Mouse (Mus musculus): ENCODE measurements around the gene Ripply2. TPM values are rescaled to one million over a fixed set of nuclear protein-coding genes. Genes with fewer than 3 reads are reported as not detected.
"Not testable (repeated sequence)": the region's sequence is repeated elsewhere in the genome, so short reads cannot be mapped to it uniquely, and the experiment has no call there.

Ripply2 gene
- polyA plus RNA-seq (2014; fragmentation: Nextera tagmentation; extraction: Ambion mirVana) = not detected in 2 replicates

GRCm38 (mm10) chr9:87015288-87015937, at the start of gene Ripply2:
TSS of gene Ripply2 (plus strand) at chr9:87015537.
- H3K9ac ChIP-seq (ENCODE audit: low read length) = peak within 1 kb of the TSS; percentile 43; the same call in 1 of the 2 replicates
- H3K27me3 ChIP-seq (ENCODE audit: control insufficient read depth, insufficient read depth, low read length) = peaks cover 27% of the 10 kb centered on the region
- DNase-seq (ENCODE audit: low spot score) (peak; percentile 57), ATAC-seq (ENCODE audit: insufficient number of reproducible peaks, low FRiP score, low TSS enrichment, low read depth) (peak; percentile 62)
- H3K36me3 ChIP-seq (ENCODE audit: control insufficient read depth, insufficient read depth, low read length) = no peaks in the 10 kb centered on the region
- under 1% methylated on average over 71 of the region's 71 CpGs for WGBS
- H3K4me1 ChIP-seq (ENCODE audit: control insufficient read depth, insufficient read depth, low read length) = 0 out of 2 replicates have a peak, but pooled peaks cover 4% of the 10 kb centered on the region
- H3K27ac ChIP-seq (replicated peaks; ENCODE audit: low read depth, low read length) = no peak within 1 kb of the TSS
- H3K9me3 ChIP-seq (ENCODE audit: control insufficient read depth, low read length) = no peaks in the 10 kb centered on the region
- H3K4me2 ChIP-seq (ENCODE audit: low read depth, severe bottlenecking) = peak within 1 kb of the TSS; percentile 82
- H3K4me3 ChIP-seq (ENCODE audit: low read depth, low read length) = peak within 1 kb of the TSS; percentile 51

- not testable (repeated sequence) for H3K27me3 ChIP-seq (ENCODE audit: control insufficient read depth, insufficient read depth, low read length); H3K4me3 ChIP-seq (ENCODE audit: low read depth, low read length)
Observed at GRCm38 (mm10) chr9:86972471-86972870, 42.9 kb upstream of the Ripply2 start.

GRCm38 (mm10) chr9:86973562-86973961, 41.8 kb upstream of the Ripply2 start:
- Histone ChIP-seq H3K36me3 (ENCODE audit: control insufficient read depth, insufficient read depth, low read length) (no peaks in the 10 kb centered on the region), H3K9me3 (ENCODE audit: control insufficient read depth, low read length) (no peaks in the 10 kb centered on the region), H3K9ac (ENCODE audit: low read length) (no peak overlapping the region), H3K4me1 (ENCODE audit: control insufficient read depth, insufficient read depth, low read length) (no peaks in the 10 kb centered on the region), H3K27ac (replicated peaks; ENCODE audit: low read depth, low read length) (no peak overlapping the region), H3K4me3 (ENCODE audit: low read depth, low read length) (no peak overlapping the region), H3K4me2 (ENCODE audit: low read depth, severe bottlenecking) (no peak overlapping the region), H3K27me3 (ENCODE audit: control insufficient read depth, insufficient read depth, low read length) (no peaks in the 10 kb centered on the region)
- DNase-seq (ENCODE audit: low spot score) (no peak), ATAC-seq (ENCODE audit: insufficient number of reproducible peaks, low FRiP score, low TSS enrichment, low read depth) (no peak)
- 71% methylated on average over 4 of the region's 4 CpGs for WGBS

More at GRCm38 (mm10) chr9:86972471-86972870, 42.9 kb upstream of the Ripply2 start:
- not testable (repeated sequence) for H3K4me2 ChIP-seq (ENCODE audit: low read depth, severe bottlenecking); H3K9me3 ChIP-seq (ENCODE audit: control insufficient read depth, low read length); H3K36me3 ChIP-seq (ENCODE audit: control insufficient read depth, insufficient read depth, low read length); H3K9ac ChIP-seq (ENCODE audit: low read length); H3K27ac ChIP-seq (replicated peaks; ENCODE audit: low read depth, low read length); ATAC-seq (ENCODE audit: insufficient number of reproducible peaks, low FRiP score, low TSS enrichment, low read depth); DNase-seq (ENCODE audit: low spot score); H3K4me1 ChIP-seq (ENCODE audit: control insufficient read depth, insufficient read depth, low read length)

GRCm38 (mm10) chr9:86976896-86977295, 38.4 kb upstream of the Ripply2 start:
- H3K27ac ChIP-seq (replicated peaks; ENCODE audit: low read depth, low read length) = no peak overlapping the region
- WGBS = 86% methylated on average over 4 of the region's 4 CpGs
- H3K27me3 ChIP-seq (ENCODE audit: control insufficient read depth, insufficient read depth, low read length) = no peaks in the 10 kb centered on the region
- H3K36me3 ChIP-seq (ENCODE audit: control insufficient read depth, insufficient read depth, low read length) = no peaks in the 10 kb centered on the region
- H3K9ac ChIP-seq (ENCODE audit: low read length) = no peak overlapping the region
- DNase-seq (ENCODE audit: low spot score) (no peak), ATAC-seq (ENCODE audit: insufficient number of reproducible peaks, low FRiP score, low TSS enrichment, low read depth) (no peak)
- no peak overlapping the region for H3K4me3 ChIP-seq (ENCODE audit: low read depth, low read length)
- no peak overlapping the region for H3K4me2 ChIP-seq (ENCODE audit: low read depth, severe bottlenecking)
- H3K9me3 ChIP-seq (ENCODE audit: control insufficient read depth, low read length) = no peaks in the 10 kb centered on the region
- H3K4me1 ChIP-seq (ENCODE audit: control insufficient read depth, insufficient read depth, low read length) = no peaks in the 10 kb centered on the region

GRCm38 (mm10) chr9:86978257-86978907, 37.0 kb upstream of the Ripply2 start:
- H3K4me1 ChIP-seq (ENCODE audit: control insufficient read depth, insufficient read depth, low read length) = no peaks in the 10 kb centered on the region
- H3K9me3 ChIP-seq (ENCODE audit: control insufficient read depth, low read length) = no peaks in the 10 kb centered on the region
- WGBS = 69% methylated on average over 7 of the region's 7 CpGs

GRCm38 (mm10) chr9:86980048-86980447, 35.3 kb upstream of the Ripply2 start:
- H3K36me3 ChIP-seq (ENCODE audit: control insufficient read depth, insufficient read depth, low read length) = no peaks in the 10 kb centered on the region
- no peak for ATAC-seq (ENCODE audit: insufficient number of reproducible peaks, low FRiP score, low TSS enrichment, low read depth)
- H3K27ac ChIP-seq (replicated peaks; ENCODE audit: low read depth, low read length) = no peak overlapping the region
- no peak for DNase-seq (ENCODE audit: low spot score)
- no peak overlapping the region for H3K4me2 ChIP-seq (ENCODE audit: low read depth, severe bottlenecking)
- no peak overlapping the region for H3K9ac ChIP-seq (ENCODE audit: low read length)
- H3K4me1 ChIP-seq (ENCODE audit: control insufficient read depth, insufficient read depth, low read length) = no peaks in the 10 kb centered on the region
- H3K27me3 ChIP-seq (ENCODE audit: control insufficient read depth, insufficient read depth, low read length) = no peaks in the 10 kb centered on the region
- H3K4me3 ChIP-seq (ENCODE audit: low read depth, low read length) = no peak overlapping the region
- no peaks in the 10 kb centered on the region for H3K9me3 ChIP-seq (ENCODE audit: control insufficient read depth, low read length)

More at GRCm38 (mm10) chr9:86978257-86978907, 37.0 kb upstream of the Ripply2 start:
- H3K4me3 ChIP-seq (ENCODE audit: low read depth, low read length) = no peak overlapping the region
- no peaks in the 10 kb centered on the region for H3K27me3 ChIP-seq (ENCODE audit: control insufficient read depth, insufficient read depth, low read length)
- DNase-seq (ENCODE audit: low spot score) = no peak
- no peak overlapping the region for H3K9ac ChIP-seq (ENCODE audit: low read length)
- no peak overlapping the region for H3K4me2 ChIP-seq (ENCODE audit: low read depth, severe bottlenecking)
- ATAC-seq (ENCODE audit: insufficient number of reproducible peaks, low FRiP score, low TSS enrichment, low read depth) = no peak
- H3K36me3 ChIP-seq (ENCODE audit: control insufficient read depth, insufficient read depth, low read length) = no peaks in the 10 kb centered on the region
- no peak overlapping the region for H3K27ac ChIP-seq (replicated peaks; ENCODE audit: low read depth, low read length)

GRCm38 (mm10) chr9:86980942-86981341, 34.4 kb upstream of the Ripply2 start:
- H3K9ac ChIP-seq (ENCODE audit: low read length) = no peak overlapping the region
- H3K9me3 ChIP-seq (ENCODE audit: control insufficient read depth, low read length) = no peaks in the 10 kb centered on the region
- no peaks in the 10 kb centered on the region for H3K4me1 ChIP-seq (ENCODE audit: control insufficient read depth, insufficient read depth, low read length)
- no peak for DNase-seq (ENCODE audit: low spot score)
- H3K4me3 ChIP-seq (ENCODE audit: low read depth, low read length) = no peak overlapping the region
- H3K36me3 ChIP-seq (ENCODE audit: control insufficient read depth, insufficient read depth, low read length) = no peaks in the 10 kb centered on the region
- H3K4me2 ChIP-seq (ENCODE audit: low read depth, severe bottlenecking) = no peak overlapping the region
- ATAC-seq (ENCODE audit: insufficient number of reproducible peaks, low FRiP score, low TSS enrichment, low read depth) = no peak
- 45% methylated on average over 2 of the region's 2 CpGs for WGBS
- H3K27me3 ChIP-seq (ENCODE audit: control insufficient read depth, insufficient read depth, low read length) = no peaks in the 10 kb centered on the region
- no peak overlapping the region for H3K27ac ChIP-seq (replicated peaks; ENCODE audit: low read depth, low read length)

GRCm38 (mm10) chr9:86981551-86981950, 33.8 kb upstream of the Ripply2 start:
- H3K4me1 ChIP-seq (ENCODE audit: control insufficient read depth, insufficient read depth, low read length) = peaks cover under 1% of the 10 kb centered on the region; the same call in 1 of the 2 replicates
- no peak overlapping the region for H3K27ac ChIP-seq (replicated peaks; ENCODE audit: low read depth, low read length)
- H3K9me3 ChIP-seq (ENCODE audit: control insufficient read depth, low read length) = no peaks in the 10 kb centered on the region
- WGBS = 11% methylated on average over 10 of the region's 10 CpGs
- no peak overlapping the region for H3K4me3 ChIP-seq (ENCODE audit: low read depth, low read length)
- H3K9ac ChIP-seq (ENCODE audit: low read length) = no peak overlapping the region
- 0 out of 2 replicates have a peak, but pooled peaks have one; percentile 17 for ATAC-seq (ENCODE audit: insufficient number of reproducible peaks, low FRiP score, low TSS enrichment, low read depth)
- no peak overlapping the region for H3K4me2 ChIP-seq (ENCODE audit: low read depth, severe bottlenecking)
- DNase-seq (ENCODE audit: low spot score) = peak; percentile 22
- H3K27me3 ChIP-seq (ENCODE audit: control insufficient read depth, insufficient read depth, low read length) = no peaks in the 10 kb centered on the region
- H3K36me3 ChIP-seq (ENCODE audit: control insufficient read depth, insufficient read depth, low read length) = no peaks in the 10 kb centered on the region
